Mouse (Mus musculus): ENCODE results near the gene Mfap1a.

The Mfap1a gene

DNA sequence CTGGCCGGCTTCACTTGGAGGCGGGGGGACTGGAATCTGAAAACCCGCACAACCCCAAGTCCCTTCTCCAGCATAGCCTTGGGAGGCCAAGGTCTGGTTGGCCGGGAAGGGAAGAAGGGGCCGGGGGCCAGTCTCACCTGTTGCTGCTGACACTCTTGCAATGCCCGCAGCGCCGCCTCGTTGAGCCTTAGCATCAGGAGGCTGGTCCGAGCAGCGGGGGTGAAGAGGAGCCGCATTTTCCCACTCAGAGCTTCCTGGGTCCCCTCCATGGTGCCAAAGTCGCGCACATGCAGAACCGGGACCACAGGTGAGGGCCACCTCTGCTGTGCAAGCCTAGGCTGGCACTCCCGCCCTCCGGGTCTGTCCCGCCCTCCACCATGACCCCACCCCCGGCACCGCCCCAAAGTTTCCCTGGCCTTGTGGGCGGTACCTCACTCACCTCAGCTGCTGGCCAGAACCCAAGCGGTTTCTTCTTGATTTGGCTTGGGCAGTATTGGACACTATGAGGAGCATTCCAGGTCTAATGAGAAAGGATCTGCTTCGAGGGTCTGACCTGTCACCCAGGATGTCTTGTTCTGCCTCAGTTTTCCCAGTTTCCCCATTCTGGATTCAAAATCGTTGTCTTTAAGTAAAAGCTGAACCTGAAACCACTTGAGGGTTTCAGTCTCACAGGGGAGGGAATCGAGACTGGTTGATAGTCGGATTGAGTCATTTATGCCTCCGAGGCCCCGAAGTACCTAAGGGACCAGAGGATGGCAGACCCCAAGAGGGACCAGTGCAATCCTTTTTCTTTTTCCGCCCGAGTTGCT, 64.0 kb downstream of the Mfap1a start:
- peak; percentile 47 to 63 for DNase-seq (ENCODE audit: low spot score in 2 of 2)
